Mouse (Mus musculus) heart, adult 11 months (tissue): ENCODE data around the gene Hand2.
A peak's percentile ranks its signal among the peaks of the same experiment; 100 is the strongest.

Experiments
- DNase-seq: peaks from one replicate; pipeline ENCODE4 v3.0.0; 2022

The Hand2 gene

GRCm38 (mm10) chr8:57342386-57343090 is 21.8 kb downstream of the Hand2 start:
- DNase-seq = peak; percentile 79

GRCm38 (mm10) chr8:57343731-57344315 is 23.0 kb downstream of the Hand2 start:
- peak; percentile 64 for DNase-seq

- peak; percentile 93 for DNase-seq
Observed at GRCm38 (mm10) chr8:57344956-57345870, 24.4 kb downstream of the Hand2 start.

- peak; percentile 53 for DNase-seq
Observed at GRCm38 (mm10) chr8:57346371-57346770, 25.6 kb downstream of the Hand2 start.

GRCm38 (mm10) chr8:57347141-57347540 is 26.4 kb downstream of the Hand2 start:
- peak; percentile 44 for DNase-seq

GRCm38 (mm10) chr8:57348251-57348650 is 27.5 kb downstream of the Hand2 start:
- DNase-seq = peak; percentile 87

GRCm38 (mm10) chr8:57348866-57349520 is 28.2 kb downstream of the Hand2 start:
- DNase-seq = peak; percentile 64

GRCm38 (mm10) chr8:57351861-57352260 is 31.1 kb downstream of the Hand2 start:
- DNase-seq = peak; percentile 66

GRCm38 (mm10) chr8:57353346-57354305 is 32.8 kb downstream of the Hand2 start:
- DNase-seq = peak; percentile 96

- DNase-seq = peak; percentile 90
Observed at GRCm38 (mm10) chr8:57354876-57355275, 34.1 kb downstream of the Hand2 start.

- DNase-seq = peak; percentile 90
Observed at GRCm38 (mm10) chr8:57356529-57357325, 35.9 kb downstream of the Hand2 start.

- peak; percentile 93 for DNase-seq
Observed at GRCm38 (mm10) chr8:57360493-57360892, 39.7 kb downstream of the Hand2 start.

GRCm38 (mm10) chr8:57361003-57361805 is 40.4 kb downstream of the Hand2 start:
- peak; percentile 97 for DNase-seq

GRCm38 (mm10) chr8:57362881-57363280 is 42.1 kb downstream of the Hand2 start:
- peak; percentile 88 for DNase-seq

- no peak for DNase-seq
Observed at GRCm38 (mm10) chr8:57374044-57374443, 53.3 kb downstream of the Hand2 start.
